Mouse (Mus musculus): ENCODE results near the gene Pbld1. TPM values are rescaled to one million over a fixed set of nuclear protein-coding genes. Genes with fewer than 3 reads are reported as not detected.
A peak's percentile ranks its signal among the peaks of the same experiment; 100 is the strongest.

Pbld1 gene
- polyA plus RNA-seq, 1 experiment from 2014 or later = 5.1 TPM

GRCm38 (mm10) chr10:63065561-63065960 lies 5.6 kb downstream of the Pbld1 start:
- no peaks in the 10 kb centered on the region for H3K36me3 ChIP-seq (ENCODE audit: control insufficient read depth, insufficient read depth, low read length)
- no peaks in the 10 kb centered on the region for H3K4me1 ChIP-seq (ENCODE audit: control insufficient read depth, insufficient read depth, low read length)
- H3K4me2 ChIP-seq (replicated peaks; ENCODE audit: low read depth, low read length) = no peak overlapping the region
- WGBS = 60% methylated on average over 8 of the region's 8 CpGs
- no peaks in the 10 kb centered on the region for H3K27me3 ChIP-seq (ENCODE audit: control insufficient read depth, insufficient read depth, low read length)
- no peak overlapping the region for H3K4me3 ChIP-seq (ENCODE audit: low read length)
- H3K9me3 ChIP-seq (ENCODE audit: control insufficient read depth, low read length) = 0 out of 2 replicates have a peak, but pooled peaks cover 3% of the 10 kb centered on the region
- no peak overlapping the region for H3K9ac ChIP-seq (ENCODE audit: low read depth, low read length)
- no peak overlapping the region for H3K27ac ChIP-seq (ENCODE audit: low read depth, low read length)
- ATAC-seq (ENCODE audit: low FRiP score, low TSS enrichment) = no peak

GRCm38 (mm10) chr10:63065988-63066387 lies 6.0 kb downstream of the Pbld1 start:
- no peaks in the 10 kb centered on the region for H3K4me1 ChIP-seq (ENCODE audit: control insufficient read depth, insufficient read depth, low read length)
- no peak overlapping the region for H3K4me2 ChIP-seq (replicated peaks; ENCODE audit: low read depth, low read length)
- 0 out of 2 replicates have a peak, but pooled peaks cover 3% of the 10 kb centered on the region for H3K9me3 ChIP-seq (ENCODE audit: control insufficient read depth, low read length)
- H3K27ac ChIP-seq (ENCODE audit: low read depth, low read length) = no peak overlapping the region
- 7% methylated on average over 5 of the region's 5 CpGs for WGBS
- peak; percentile 78 for ATAC-seq (ENCODE audit: low FRiP score, low TSS enrichment)
- H3K9ac ChIP-seq (ENCODE audit: low read depth, low read length) = no peak overlapping the region
- H3K4me3 ChIP-seq (ENCODE audit: low read length) = no peak overlapping the region
- no peaks in the 10 kb centered on the region for H3K27me3 ChIP-seq (ENCODE audit: control insufficient read depth, insufficient read depth, low read length)
- no peaks in the 10 kb centered on the region for H3K36me3 ChIP-seq (ENCODE audit: control insufficient read depth, insufficient read depth, low read length)

GRCm38 (mm10) chr10:63086304-63086703 lies 26.3 kb downstream of the Pbld1 start:
- H3K27ac ChIP-seq (ENCODE audit: low read depth, low read length) = no peak overlapping the region
- no peak overlapping the region for H3K4me3 ChIP-seq (ENCODE audit: low read length)
- no peak for ATAC-seq (ENCODE audit: low FRiP score, low TSS enrichment)
- WGBS = 71% methylated on average over 10 of the region's 10 CpGs
- H3K4me1 ChIP-seq (ENCODE audit: control insufficient read depth, insufficient read depth, low read length) = no peaks in the 10 kb centered on the region
- no peaks in the 10 kb centered on the region for H3K27me3 ChIP-seq (ENCODE audit: control insufficient read depth, insufficient read depth, low read length)
- H3K9ac ChIP-seq (ENCODE audit: low read depth, low read length) = no peak overlapping the region
- no peaks in the 10 kb centered on the region for H3K9me3 ChIP-seq (ENCODE audit: control insufficient read depth, low read length)
- no peaks in the 10 kb centered on the region for H3K36me3 ChIP-seq (ENCODE audit: control insufficient read depth, insufficient read depth, low read length)
- no peak overlapping the region for H3K4me2 ChIP-seq (replicated peaks; ENCODE audit: low read depth, low read length)

GRCm38 (mm10) chr10:63089103-63089757 lies 29.3 kb downstream of the Pbld1 start:
- Histone ChIP-seq H3K9ac (ENCODE audit: low read depth, low read length) (peak overlapping the region; percentile 51; the same call in 1 of the 2 replicates), H3K36me3 (ENCODE audit: control insufficient read depth, insufficient read depth, low read length) (no peaks in the 10 kb centered on the region), H3K4me2 (replicated peaks; ENCODE audit: low read depth, low read length) (peak overlapping the region; percentile 62), H3K4me3 (ENCODE audit: low read length) (peak overlapping the region; percentile 39), H3K4me1 (ENCODE audit: control insufficient read depth, insufficient read depth, low read length) (no peaks in the 10 kb centered on the region), H3K27me3 (ENCODE audit: control insufficient read depth, insufficient read depth, low read length) (no peaks in the 10 kb centered on the region), H3K27ac (ENCODE audit: low read depth, low read length) (no peak overlapping the region), H3K9me3 (ENCODE audit: control insufficient read depth, low read length) (no peaks in the 10 kb centered on the region)
- 38% methylated on average over 8 of the region's 8 CpGs for WGBS
- no peak for ATAC-seq (ENCODE audit: low FRiP score, low TSS enrichment)

GRCm38 (mm10) chr10:63089758-63090571 lies 30.0 kb downstream of the Pbld1 start:
- 3% methylated on average over 26 of the region's 26 CpGs for WGBS
- Histone ChIP-seq H3K27ac (ENCODE audit: low read depth, low read length) (no peak overlapping the region), H3K9ac (ENCODE audit: low read depth, low read length) (peak overlapping the region; percentile 51; the same call in 1 of the 2 replicates)

GRCm38 (mm10) chr10:63091915-63092314 lies 32.0 kb downstream of the Pbld1 start:
- ATAC-seq (ENCODE audit: low FRiP score, low TSS enrichment) = no peak
- Histone ChIP-seq H3K9me3 (ENCODE audit: control insufficient read depth, low read length) (no peaks in the 10 kb centered on the region), H3K27ac (ENCODE audit: low read depth, low read length) (no peak overlapping the region), H3K4me2 (replicated peaks; ENCODE audit: low read depth, low read length) (no peak overlapping the region), H3K27me3 (ENCODE audit: control insufficient read depth, insufficient read depth, low read length) (no peaks in the 10 kb centered on the region), H3K4me1 (ENCODE audit: control insufficient read depth, insufficient read depth, low read length) (no peaks in the 10 kb centered on the region), H3K4me3 (ENCODE audit: low read length) (no peak overlapping the region), H3K9ac (ENCODE audit: low read depth, low read length) (no peak overlapping the region), H3K36me3 (ENCODE audit: control insufficient read depth, insufficient read depth, low read length) (no peaks in the 10 kb centered on the region)
- 64% methylated on average over 7 of the region's 7 CpGs for WGBS

More at GRCm38 (mm10) chr10:63089758-63090571, 30.0 kb downstream of the Pbld1 start:
- Histone ChIP-seq H3K4me3 (ENCODE audit: low read length) (peak overlapping the region; percentile 39), H3K36me3 (ENCODE audit: control insufficient read depth, insufficient read depth, low read length) (no peaks in the 10 kb centered on the region), H3K4me1 (ENCODE audit: control insufficient read depth, insufficient read depth, low read length) (no peaks in the 10 kb centered on the region), H3K9me3 (ENCODE audit: control insufficient read depth, low read length) (no peaks in the 10 kb centered on the region), H3K27me3 (ENCODE audit: control insufficient read depth, insufficient read depth, low read length) (no peaks in the 10 kb centered on the region), H3K4me2 (replicated peaks; ENCODE audit: low read depth, low read length) (peak overlapping the region; percentile 62)
- ATAC-seq (ENCODE audit: low FRiP score, low TSS enrichment) = no peak

GRCm38 (mm10) chr10:63092616-63093550 lies 32.9 kb downstream of the Pbld1 start:
- Histone ChIP-seq H3K9me3 (ENCODE audit: control insufficient read depth, low read length) (no peaks in the 10 kb centered on the region), H3K9ac (ENCODE audit: low read depth, low read length) (no peak overlapping the region), H3K36me3 (ENCODE audit: control insufficient read depth, insufficient read depth, low read length) (no peaks in the 10 kb centered on the region), H3K4me2 (replicated peaks; ENCODE audit: low read depth, low read length) (no peak overlapping the region), H3K4me1 (ENCODE audit: control insufficient read depth, insufficient read depth, low read length) (no peaks in the 10 kb centered on the region), H3K27ac (ENCODE audit: low read depth, low read length) (no peak overlapping the region), H3K27me3 (ENCODE audit: control insufficient read depth, insufficient read depth, low read length) (peaks cover 4% of the 10 kb centered on the region; the same call in 1 of the 2 replicates), H3K4me3 (ENCODE audit: low read length) (no peak overlapping the region)
- 72% methylated on average over 9 of the region's 10 CpGs for WGBS
- no peak for ATAC-seq (ENCODE audit: low FRiP score, low TSS enrichment)

GRCm38 (mm10) chr10:63096757-63097156 lies 36.8 kb downstream of the Pbld1 start:
- H3K4me3 ChIP-seq (ENCODE audit: low read length) = no peak overlapping the region
- WGBS = 60% methylated on average over 2 of the region's 2 CpGs
- no peak overlapping the region for H3K4me2 ChIP-seq (replicated peaks; ENCODE audit: low read depth, low read length)
- no peaks in the 10 kb centered on the region for H3K9me3 ChIP-seq (ENCODE audit: control insufficient read depth, low read length)
- peaks cover 28% of the 10 kb centered on the region for H3K27me3 ChIP-seq (ENCODE audit: control insufficient read depth, insufficient read depth, low read length)
- no peak overlapping the region for H3K9ac ChIP-seq (ENCODE audit: low read depth, low read length)
- no peaks in the 10 kb centered on the region for H3K36me3 ChIP-seq (ENCODE audit: control insufficient read depth, insufficient read depth, low read length)
- no peaks in the 10 kb centered on the region for H3K4me1 ChIP-seq (ENCODE audit: control insufficient read depth, insufficient read depth, low read length)
- no peak overlapping the region for H3K27ac ChIP-seq (ENCODE audit: low read depth, low read length)
- no peak for ATAC-seq (ENCODE audit: low FRiP score, low TSS enrichment)
